Mouse (Mus musculus) cerebellum, adult 9-10 months (tissue): Measurements from ENCODE around the gene Gm16368.
"Not testable (repeated sequence)": the region's sequence is repeated elsewhere in the genome, so short reads cannot be mapped to it uniquely, and the experiment has no call there.

Source experiments
- DNase-seq: peaks from one replicate; pipeline ENCODE4 v3.0.0; 2022

Gene Gm16368

GRCm38 (mm10) chr12:88083397-88083796 lies at the start of gene Gm16368:
Gm16368 (plus strand) TSS chr12:88083697.
- DNase-seq: not testable (repeated sequence)

- not testable (repeated sequence) for DNase-seq
These were observed 44.4 kb upstream of the Gm16368 start for GRCm38 (mm10) chr12:88039062-88039461.

GRCm38 (mm10) chr12:88039703-88040102 lies 43.8 kb upstream of the Gm16368 start:
- not testable (repeated sequence) for DNase-seq

- DNase-seq: not testable (repeated sequence)
These were observed 38.3 kb upstream of the Gm16368 start for GRCm38 (mm10) chr12:88045226-88045625.
